Mouse (Mus musculus): ENCODE measurements around the gene Kcnv2. TPM values are rescaled to one million over a fixed set of nuclear protein-coding genes. Genes with fewer than 3 reads are reported as not detected.

Gene Kcnv2
- polyA plus RNA-seq, 1 experiment from 2014 or later: 0.03 TPM

GRCm38 (mm10) chr19:27369461-27370135, 47.2 kb downstream of the Kcnv2 start:
- H3K4me2 ChIP-seq: no peak overlapping the region
- no peaks in the 10 kb centered on the region for H3K27me3 ChIP-seq (replicated peaks)
- no peak for ATAC-seq (ENCODE audit: insufficient read depth, low FRiP score, low read depth)
- no peak overlapping the region for H3K9ac ChIP-seq
- no peak overlapping the region for H3K27ac ChIP-seq
- 71% methylated on average over 3 of the region's 3 CpGs for WGBS
- 0 out of 2 replicates have a peak, but pooled peaks cover 1% of the 10 kb centered on the region for H3K4me1 ChIP-seq
- no peaks in the 10 kb centered on the region for H3K9me3 ChIP-seq
- no peak overlapping the region for H3K4me3 ChIP-seq (replicated peaks)
- H3K36me3 ChIP-seq: no peaks in the 10 kb centered on the region

GRCm38 (mm10) chr19:27370174-27370573, 47.8 kb downstream of the Kcnv2 start:
- Histone ChIP-seq H3K4me2 (no peak overlapping the region), H3K27me3 (replicated peaks) (no peaks in the 10 kb centered on the region), H3K36me3 (no peaks in the 10 kb centered on the region), H3K4me3 (replicated peaks) (no peak overlapping the region), H3K9ac (no peak overlapping the region), H3K27ac (no peak overlapping the region), H3K9me3 (no peaks in the 10 kb centered on the region), H3K4me1 (no peaks in the 10 kb centered on the region)
- no peak for ATAC-seq (ENCODE audit: insufficient read depth, low FRiP score, low read depth)
- WGBS: 82% methylated on average over 2 of the region's 2 CpGs

GRCm38 (mm10) chr19:27370784-27371183, 48.4 kb downstream of the Kcnv2 start:
- WGBS: 84% methylated on average over 2 of the region's 2 CpGs
- H3K4me1 ChIP-seq: no peaks in the 10 kb centered on the region
- H3K27me3 ChIP-seq (replicated peaks): no peaks in the 10 kb centered on the region
- no peak overlapping the region for H3K27ac ChIP-seq
- H3K9me3 ChIP-seq: no peaks in the 10 kb centered on the region
- no peak overlapping the region for H3K9ac ChIP-seq
- ATAC-seq (ENCODE audit: insufficient read depth, low FRiP score, low read depth): no peak
- H3K4me2 ChIP-seq: no peak overlapping the region
- H3K36me3 ChIP-seq: no peaks in the 10 kb centered on the region
- no peak overlapping the region for H3K4me3 ChIP-seq (replicated peaks)

GRCm38 (mm10) chr19:27379712-27380401, 57.5 kb downstream of the Kcnv2 start:
- Histone ChIP-seq H3K27ac (no peak overlapping the region), H3K9ac (no peak overlapping the region), H3K9me3 (no peaks in the 10 kb centered on the region), H3K36me3 (no peaks in the 10 kb centered on the region), H3K27me3 (replicated peaks) (no peaks in the 10 kb centered on the region), H3K4me2 (no peak overlapping the region), H3K4me1 (no peaks in the 10 kb centered on the region), H3K4me3 (replicated peaks) (no peak overlapping the region)
- 73% methylated on average over 2 of the region's 2 CpGs for WGBS
- no peak for ATAC-seq (ENCODE audit: insufficient read depth, low FRiP score, low read depth)

GRCm38 (mm10) chr19:27382131-27382530, 59.7 kb downstream of the Kcnv2 start:
- Histone ChIP-seq H3K9me3 (no peaks in the 10 kb centered on the region), H3K36me3 (0 out of 2 replicates have a peak, but pooled peaks cover 9% of the 10 kb centered on the region), H3K27ac (no peak overlapping the region), H3K4me1 (no peaks in the 10 kb centered on the region), H3K27me3 (replicated peaks) (no peaks in the 10 kb centered on the region), H3K9ac (no peak overlapping the region), H3K4me2 (no peak overlapping the region), H3K4me3 (replicated peaks) (no peak overlapping the region)
- 83% methylated on average over 1 of the region's 1 CpGs for WGBS
- ATAC-seq (ENCODE audit: insufficient read depth, low FRiP score, low read depth): no peak

GRCm38 (mm10) chr19:27383266-27383665, 60.9 kb downstream of the Kcnv2 start:
- Histone ChIP-seq H3K27ac (no peak overlapping the region), H3K4me3 (replicated peaks) (no peak overlapping the region), H3K9me3 (no peaks in the 10 kb centered on the region), H3K27me3 (replicated peaks) (no peaks in the 10 kb centered on the region), H3K36me3 (0 out of 2 replicates have a peak, but pooled peaks cover 13% of the 10 kb centered on the region), H3K9ac (no peak overlapping the region), H3K4me2 (no peak overlapping the region), H3K4me1 (no peaks in the 10 kb centered on the region)
- ATAC-seq (ENCODE audit: insufficient read depth, low FRiP score, low read depth): no peak
- 88% methylated on average over 5 of the region's 5 CpGs for WGBS

GRCm38 (mm10) chr19:27385304-27385703, 62.9 kb downstream of the Kcnv2 start:
- Histone ChIP-seq H3K4me1 (no peaks in the 10 kb centered on the region), H3K36me3 (peaks cover 22% of the 10 kb centered on the region; the same call in 1 of the 2 replicates), H3K4me2 (no peak overlapping the region), H3K27ac (no peak overlapping the region), H3K9ac (no peak overlapping the region), H3K4me3 (replicated peaks) (no peak overlapping the region), H3K9me3 (no peaks in the 10 kb centered on the region), H3K27me3 (replicated peaks) (no peaks in the 10 kb centered on the region)
- no peak for ATAC-seq (ENCODE audit: insufficient read depth, low FRiP score, low read depth)

Other genes starting within 250 kb of the Kcnv2 start
- gene Vldlr, start 106.1 kb upstream of the Kcnv2 start, polyA plus RNA-seq (2015; fragmentation: Nextera tagmentation; extraction: Ambion mirVana): 6.9 and 8.0 TPM in 2 replicates
- gene Pum3, start 107.2 kb downstream of the Kcnv2 start, polyA plus RNA-seq (2015; fragmentation: Nextera tagmentation; extraction: Ambion mirVana): 61.1 and 73.1 TPM in 2 replicates